Mouse (Mus musculus) skeletal muscle tissue, adult 2 months (tissue): ENCODE results near the gene Brca2.

Experiments used
- DNase-seq: peaks from one replicate; pipeline ENCODE4 v3.0.0-alpha.2; 2012; ENCODE audit warnings: low read depth, low spot score

The Brca2 gene

GRCm38 (mm10) chr5:150564426-150564825 is 42.0 kb downstream of the Brca2 start:
- no peak for DNase-seq

- DNase-seq: no peak
These were observed 43.8 kb downstream of the Brca2 start for GRCm38 (mm10) chr5:150566226-150566625.

GRCm38 (mm10) chr5:150566971-150567370 is 44.5 kb downstream of the Brca2 start:
- no peak for DNase-seq

- no peak for DNase-seq
These were observed 48.2 kb downstream of the Brca2 start for GRCm38 (mm10) chr5:150570496-150571219.

GRCm38 (mm10) chr5:150574403-150574802 is 52.0 kb downstream of the Brca2 start:
- no peak for DNase-seq

- DNase-seq: no peak
These were observed 52.5 kb downstream of the Brca2 start for GRCm38 (mm10) chr5:150574885-150575284.

- no peak for DNase-seq
These were observed 54.4 kb downstream of the Brca2 start for GRCm38 (mm10) chr5:150576832-150577231.

- DNase-seq: no peak
These were observed 56.3 kb downstream of the Brca2 start for GRCm38 (mm10) chr5:150578613-150579171.

- DNase-seq: no peak
These were observed 58.8 kb downstream of the Brca2 start for GRCm38 (mm10) chr5:150581180-150581579.

GRCm38 (mm10) chr5:150583181-150583580 is 60.8 kb downstream of the Brca2 start:
- no peak for DNase-seq

- peak; percentile 47 for DNase-seq
These were observed 61.3 kb downstream of the Brca2 start for GRCm38 (mm10) chr5:150583622-150584336.

GRCm38 (mm10) chr5:150584337-150584729 is 61.9 kb downstream of the Brca2 start:
- no peak for DNase-seq

GRCm38 (mm10) chr5:150589945-150590344 is 67.5 kb downstream of the Brca2 start:
- no peak for DNase-seq

GRCm38 (mm10) chr5:150592186-150592903 is 69.9 kb downstream of the Brca2 start:
- DNase-seq: no peak

- DNase-seq: no peak
These were observed 70.7 kb downstream of the Brca2 start for GRCm38 (mm10) chr5:150592904-150593755.

GRCm38 (mm10) chr5:150593756-150594648 is 71.6 kb downstream of the Brca2 start:
- no peak for DNase-seq

GRCm38 (mm10) chr5:150594649-150595339 is 72.4 kb downstream of the Brca2 start:
- DNase-seq: no peak

GRCm38 (mm10) chr5:150595366-150596016 is 73.1 kb downstream of the Brca2 start:
- no peak for DNase-seq

GRCm38 (mm10) chr5:150597088-150597487 is 74.7 kb downstream of the Brca2 start, which contains the start of gene N4bp2l1:
N4bp2l1 (minus strand) TSS chr5:150597188.
- no peak for DNase-seq
